Comparison of ENCODE assay signal across 9 mouse cellular contexts in the genomic region with DNA sequence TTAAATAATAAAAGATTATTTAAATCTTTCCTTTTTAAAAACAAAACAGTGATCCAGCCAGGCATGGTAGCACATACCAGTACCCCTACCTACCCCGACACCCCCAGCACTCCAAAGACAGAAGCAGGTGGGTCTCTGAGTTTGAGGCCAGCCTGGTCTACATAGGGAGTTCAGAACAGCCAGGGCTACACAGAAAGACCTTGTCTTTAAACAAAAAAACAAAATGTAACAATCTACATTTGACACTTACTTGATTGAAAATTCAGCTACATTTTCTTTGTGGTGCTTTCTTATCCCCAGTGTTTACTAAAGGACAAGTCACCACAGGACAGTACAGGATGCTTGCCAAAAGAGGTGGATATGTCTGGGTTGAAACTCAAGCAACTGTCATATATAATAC. TPM values are rescaled to one million over a fixed set of nuclear protein-coding genes. Genes with fewer than 3 reads are reported as not detected.
DNase-seq lines count a peak whose midpoint lies in the region; ATAC-seq and TF ChIP-seq lines count a peak whose summit lies in the region.
"Had no signal": no experiment of that assay in that cellular context is flagged by ENCODE, and none has a peak within 500 bp of the region (broad histone marks: within the 10 kb centered on the region; RNA-seq: fewer than 3 reads in every experiment).

TSS of gene Gm49321 (plus strand) at position 301 of the 400 bp plus-strand sequence.

- no peak for TF ChIP-seq POLR2A in thymus, adult 2 months (IDR thresholded peaks at IDR 0.05; ENCODE audit: control insufficient read depth, extremely low read depth, insufficient read depth, low read length, poor library complexity)

- H3K9ac ChIP-seq in kidney, embryonic 16.5 days (replicated peaks; ENCODE audit: low read length) = no peak within 1 kb of the TSS
- H3K9ac ChIP-seq in embryonic facial prominence, embryonic 11.5 days (replicated peaks; ENCODE audit: low read length) = no peak within 1 kb of the TSS
- no peak within 1 kb of the TSS for H3K9ac ChIP-seq in forebrain, embryonic 16.5 days (replicated peaks; ENCODE audit: low read depth, low read length)
- no peak within 1 kb of the TSS for H3K9ac ChIP-seq in limb, embryonic 15.5 days

- no peaks in the 10 kb centered on the region for H3K27me3 ChIP-seq in kidney, embryonic 16.5 days (ENCODE audit: insufficient read depth, low read length)
- H3K27me3 ChIP-seq in embryonic facial prominence, embryonic 11.5 days (ENCODE audit: control insufficient read depth, insufficient read depth, low read length) = no peaks in the 10 kb centered on the region
- no peaks in the 10 kb centered on the region for H3K27me3 ChIP-seq in forebrain, embryonic 16.5 days (replicated peaks; ENCODE audit: control insufficient read depth, insufficient read depth, low read length)
- H3K27me3 ChIP-seq in limb, embryonic 15.5 days = no peaks in the 10 kb centered on the region
- H3K27me3 ChIP-seq in thymus, adult 2 months (ENCODE audit: control insufficient read depth, insufficient read depth, low read length) = no peaks in the 10 kb centered on the region

- H3K4me1 ChIP-seq in kidney, embryonic 16.5 days (ENCODE audit: insufficient read depth, low read length) = no peaks in the 10 kb centered on the region
- H3K4me1 ChIP-seq in embryonic facial prominence, embryonic 11.5 days (ENCODE audit: control insufficient read depth, insufficient read depth, low read length) = no peaks in the 10 kb centered on the region
- no peaks in the 10 kb centered on the region for H3K4me1 ChIP-seq in forebrain, embryonic 16.5 days (replicated peaks; ENCODE audit: control insufficient read depth, insufficient read depth, low read length)
- H3K4me1 ChIP-seq in limb, embryonic 15.5 days = no peaks in the 10 kb centered on the region
- no peaks in the 10 kb centered on the region for H3K4me1 ChIP-seq in thymus, adult 2 months (replicated peaks; ENCODE audit: control insufficient read depth, insufficient read depth, low read length)

- TF ChIP-seq CTCF in thymus, adult 2 months (IDR thresholded peaks at IDR 0.05; ENCODE audit: borderline replicate concordance, control insufficient read depth, extremely low read depth, insufficient read depth, low read length, poor library complexity) = no peak

- no peaks in the 10 kb centered on the region for H3K9me3 ChIP-seq in kidney, embryonic 16.5 days (ENCODE audit: low read length)
- no peaks in the 10 kb centered on the region for H3K9me3 ChIP-seq in embryonic facial prominence, embryonic 11.5 days (replicated peaks; ENCODE audit: control insufficient read depth, low read length)
- no peaks in the 10 kb centered on the region for H3K9me3 ChIP-seq in forebrain, embryonic 16.5 days (ENCODE audit: control insufficient read depth, low read length)
- no peaks in the 10 kb centered on the region for H3K9me3 ChIP-seq in limb, embryonic 15.5 days

- DNase-seq in kidney, postnatal 36 days = no peak
- no peak for DNase-seq in embryonic facial prominence, embryonic 11.5 days (ENCODE audit: low spot score)
- no peak for DNase-seq in cerebellum, postnatal 10 days
- no peak for DNase-seq in kidney, adult 8-10 months
- DNase-seq in thymus, adult 2 months = no peak
- DNase-seq: thymus, postnatal 14 days had no signal

- H3K4me3 ChIP-seq in kidney, embryonic 16.5 days (ENCODE audit: low read length) = no peak within 1 kb of the TSS
- no peak within 1 kb of the TSS for H3K4me3 ChIP-seq in embryonic facial prominence, embryonic 11.5 days (ENCODE audit: low read depth, low read length)
- no peak within 1 kb of the TSS for H3K4me3 ChIP-seq in forebrain, embryonic 16.5 days (replicated peaks; ENCODE audit: low read length)
- no peak within 1 kb of the TSS for H3K4me3 ChIP-seq in limb, embryonic 15.5 days
- H3K4me3 ChIP-seq in thymus, adult 2 months (ENCODE audit: control insufficient read depth, insufficient read depth, low read length) = no peak within 1 kb of the TSS

- WGBS in kidney, embryonic 16.5 days = 96% methylated on average over 1 of the region's 1 CpGs
- 93% methylated on average over 1 of the region's 1 CpGs for WGBS in embryonic facial prominence, embryonic 11.5 days
- WGBS in forebrain, embryonic 16.5 days = 86% methylated on average over 1 of the region's 1 CpGs
- WGBS in limb, embryonic 15.5 days = 92% methylated on average over 1 of the region's 1 CpGs
- 100% methylated on average over 1 of the region's 1 CpGs for WGBS in thymus, adult 2 months

- peaks cover 46% of the 10 kb centered on the region for H3K36me3 ChIP-seq in kidney, embryonic 16.5 days (ENCODE audit: insufficient read depth, low read length)
- H3K36me3 ChIP-seq in embryonic facial prominence, embryonic 11.5 days (replicated peaks; ENCODE audit: control insufficient read depth, insufficient read depth, low read depth, low read length) = peaks cover 7% of the 10 kb centered on the region
- H3K36me3 ChIP-seq in forebrain, embryonic 16.5 days (ENCODE audit: control insufficient read depth, insufficient read depth) = peaks cover 26% of the 10 kb centered on the region
- H3K36me3 ChIP-seq in limb, embryonic 15.5 days = peaks cover 64% of the 10 kb centered on the region
- H3K36me3 ChIP-seq in thymus, adult 2 months (ENCODE audit: control insufficient read depth, insufficient read depth, low read length) = peaks cover 76% of the 10 kb centered on the region

- no peak for ATAC-seq in kidney, embryonic 16.5 days (ENCODE audit: low FRiP score, low TSS enrichment)
- ATAC-seq in embryonic facial prominence, embryonic 11.5 days (replicated peaks; ENCODE audit: insufficient number of reproducible peaks, low FRiP score, low TSS enrichment, low read depth) = no peak
- ATAC-seq in forebrain, embryonic 16.5 days = no peak
- no peak for ATAC-seq in limb, embryonic 15.5 days (ENCODE audit: insufficient number of reproducible peaks, low FRiP score, low TSS enrichment, low read depth)

- H3K27ac ChIP-seq in kidney, embryonic 16.5 days (ENCODE audit: low read length) = no peak within 1 kb of the TSS
- H3K27ac ChIP-seq in embryonic facial prominence, embryonic 11.5 days (replicated peaks; ENCODE audit: low read depth, low read length) = no peak within 1 kb of the TSS
- no peak within 1 kb of the TSS for H3K27ac ChIP-seq in forebrain, embryonic 16.5 days (ENCODE audit: low read length)
- H3K27ac ChIP-seq in limb, embryonic 15.5 days = no peak within 1 kb of the TSS
- H3K27ac ChIP-seq in thymus, adult 2 months (ENCODE audit: control insufficient read depth, insufficient read depth, low read length) = no peak within 1 kb of the TSS

- H3K4me2 ChIP-seq in kidney, embryonic 16.5 days (replicated peaks; ENCODE audit: low read depth, low read length) = no peak within 1 kb of the TSS
- no peak within 1 kb of the TSS for H3K4me2 ChIP-seq in embryonic facial prominence, embryonic 11.5 days (ENCODE audit: low read depth, low read length)
- H3K4me2 ChIP-seq in forebrain, embryonic 16.5 days (ENCODE audit: low read length) = no peak within 1 kb of the TSS
- H3K4me2 ChIP-seq in limb, embryonic 15.5 days = no peak within 1 kb of the TSS

RNA-seq across cellular contexts. Expression of gene Gm49321, which starts in this region (rescaled TPM):
- 13.1 and 14.8 TPM in 2 replicates for polyA plus RNA-seq in kidney, embryonic 16.5 days (2015; fragmentation: Nextera tagmentation; extraction: Ambion mirVana)
- polyA plus RNA-seq in embryonic facial prominence, embryonic 11.5 days (2014; fragmentation: Nextera tagmentation; extraction: Ambion mirVana) = 14.8 and 15.0 TPM in 2 replicates
- 24.9 and 25.9 TPM in 2 replicates for polyA plus RNA-seq in forebrain, embryonic 16.5 days (2015; fragmentation: Nextera tagmentation; extraction: Ambion mirVana)
- polyA plus RNA-seq in limb, embryonic 15.5 days (2015; fragmentation: Nextera tagmentation; extraction: Ambion mirVana) = 14.7 and 14.8 TPM in 2 replicates
- not detected in 2 replicates for polyA plus RNA-seq in thymus, adult 2 months (2012; rRNA removed)

Comparison
In these comparisons a context has a peak if more than half of its experiments do, and no peak if none do; other contexts are left out.
1. RNA of gene Gm49321 (polyA plus RNA-seq): 24.9 to 25.9 TPM in forebrain, embryonic 16.5 days, 14.8 to 15.0 TPM in embryonic facial prominence, embryonic 11.5 days, 14.7 to 14.8 TPM in limb, embryonic 15.5 days and 13.1 to 14.8 TPM in kidney, embryonic 16.5 days; not detected in thymus, adult 2 months; every median in the first group is over 10 times any median in the second.